In the genomic region with DNA sequence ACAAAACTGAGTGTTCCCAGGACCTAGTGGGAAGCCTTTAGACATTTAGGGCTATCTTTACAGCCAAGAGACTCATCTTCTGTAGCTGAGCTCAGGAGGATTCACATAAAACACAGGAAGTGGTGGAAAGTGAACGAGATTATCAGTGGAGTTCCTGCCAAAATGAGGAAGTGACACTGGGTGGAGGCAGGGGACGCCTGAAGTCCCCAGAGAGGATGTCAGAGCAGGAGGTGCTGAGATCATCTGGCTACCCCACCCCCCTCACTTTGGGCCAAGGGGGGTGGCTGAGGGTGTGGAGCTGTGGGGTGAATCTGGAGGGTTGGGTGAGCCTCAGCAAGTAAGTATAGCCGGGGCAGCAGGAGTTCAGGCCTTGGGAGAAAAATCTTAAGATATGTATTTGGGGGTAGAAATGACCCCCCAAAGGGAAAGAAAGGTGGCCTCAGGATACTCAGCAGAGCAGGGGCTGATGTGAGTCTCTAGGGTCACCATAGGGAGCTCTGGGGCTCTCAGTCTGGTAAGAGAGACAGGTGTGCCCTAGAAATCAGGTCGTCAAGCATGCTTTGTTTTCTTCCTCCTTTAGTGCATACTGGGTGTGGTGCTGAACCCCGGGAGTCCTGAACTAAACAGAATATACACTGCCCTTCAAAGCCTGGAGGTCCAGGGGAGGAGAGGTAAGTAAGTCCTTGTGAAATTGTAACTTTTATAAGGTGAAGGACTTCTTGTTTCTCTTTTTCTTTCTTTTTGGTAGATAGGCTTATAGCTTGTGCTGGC, we compare ENCODE assay signal across 9 mouse cellular contexts. TPM values are rescaled to one million over a fixed set of nuclear protein-coding genes. Genes with fewer than 3 reads are reported as not detected.
DNase-seq lines count a peak whose midpoint lies in the region; ATAC-seq lines count a peak whose summit lies in the region.
"Had no signal": no experiment of that assay in that cellular context is flagged by ENCODE, and none has a peak within 500 bp of the region (broad histone marks: within the 10 kb centered on the region; RNA-seq: fewer than 3 reads in every experiment).

No protein-coding gene starts in this region.

- peak overlapping the region; percentile 34 for H3K4me3 ChIP-seq in macrophage (ENCODE audit: inconsistent target)
- H3K4me3 ChIP-seq: limb, embryonic 13.5 days had no signal

- H3K36me3 ChIP-seq in macrophage (ENCODE audit: inconsistent target) = peaks cover 17% of the 10 kb centered on the region
- H3K36me3 ChIP-seq: limb, embryonic 13.5 days had no signal

- peak overlapping the region; percentile 94 for H3K27ac ChIP-seq in macrophage
- H3K27ac ChIP-seq: limb, embryonic 13.5 days had no signal

- intact Hi-C loops in heart, postnatal 25 days (cut with DNase I) = no loop called here

- WGBS in macrophage (ENCODE audit: missing documents) = 2% methylated on average over 4 of the region's 5 CpGs

- DNase-seq in B cell, adult 2 months = peak; percentile 94 to 96
- peak; percentile 82 for DNase-seq in heart, postnatal 25 days (ENCODE audit: low spot score)
- peak; percentile 67 to 81 for DNase-seq in thymus, postnatal 36 days
- DNase-seq in cerebellum, adult 8-10 months = no peak
- DNase-seq in embryo, embryonic 9.5 days (ENCODE audit: extremely low spot score) = no peak
- DNase-seq in left cerebral cortex, adult 18-20 months (ENCODE audit: low spot score in 2 of 2) = no peak

- peak; percentile 98 for ATAC-seq in activated CD4-positive, CD25-positive, alpha-beta regulatory T cell, adult 4 months

- H3K79me2 ChIP-seq in macrophage (ENCODE audit: inconsistent target) = peaks cover 17% of the 10 kb centered on the region

RNA-seq across cellular contexts. Expression of gene Nuak2, which starts 26.0 kb away (rescaled TPM):
- 1 to 10 TPM; 2.0 TPM for polyA plus RNA-seq in activated CD4-positive, CD25-positive, alpha-beta regulatory T cell, adult 4 months (2017; shearing (Covaris generic))
- 1 to 10 TPM; 4.1 to 4.3 TPM for total RNA-seq in heart, postnatal 25 days (2021)
- total RNA-seq in macrophage (2018; cell fraction: chromatin; rRNA removed) = 100 to 1,000 TPM in 10 of 26 experiments, 10 to 100 TPM in 16; 27.0 to 369 (median 90.6) TPM
- total RNA-seq in macrophage (2018; cell fraction: cytosol; rRNA removed) = 10 to 100 TPM; 12.2 to 78.8 (median 36.4) TPM
- 100 to 1,000 TPM in 7 of 26 experiments, 10 to 100 TPM in 19; 29.4 to 234 (median 74.6) TPM for total RNA-seq in macrophage (2018; cell fraction: nucleus; rRNA removed)
- 12.2 to 19.5 TPM (median 16.2 TPM) in 3 replicates for polyA plus RNA-seq in macrophage (2018)
- total RNA-seq in left cerebral cortex, adult 18-20 months (2021) = 1 to 10 TPM; 1.3 TPM

RNA-seq across cellular contexts. Expression of gene Klhdc8a, which starts 43.5 kb away (rescaled TPM):
- polyA plus RNA-seq in activated CD4-positive, CD25-positive, alpha-beta regulatory T cell, adult 4 months (2017; shearing (Covaris generic)) = not detected
- 10 to 100 TPM; 22.3 to 28.8 TPM for total RNA-seq in heart, postnatal 25 days (2021)
- under 1 TPM in 1 of 26 experiments, not detected in 25; 0.47 TPM for total RNA-seq in macrophage (2018; cell fraction: chromatin; rRNA removed)
- under 1 TPM in 1 of 26 experiments, not detected in 25; 0.04 TPM for total RNA-seq in macrophage (2018; cell fraction: cytosol; rRNA removed)
- not detected for total RNA-seq in macrophage (2018; cell fraction: nucleus; rRNA removed)
- polyA plus RNA-seq in macrophage (2018) = not detected in 3 replicates
- total RNA-seq in left cerebral cortex, adult 18-20 months (2021) = 10 to 100 TPM; 11.7 to 14.5 TPM

RNA-seq across cellular contexts. Expression of gene Tmcc2, which starts 49.2 kb away (rescaled TPM):
- 1 to 10 TPM in 1 of 2 experiments, under 1 TPM in 1; 0.54 to 1.6 TPM for polyA plus RNA-seq in activated CD4-positive, CD25-positive, alpha-beta regulatory T cell, adult 4 months (2017; shearing (Covaris generic))
- 10 to 100 TPM; 17.0 to 18.5 TPM for total RNA-seq in heart, postnatal 25 days (2021)
- 1 to 10 TPM in 21 of 26 experiments, under 1 TPM in 5; 0.48 to 9.3 (median 2.8) TPM for total RNA-seq in macrophage (2018; cell fraction: chromatin; rRNA removed)
- total RNA-seq in macrophage (2018; cell fraction: cytosol; rRNA removed) = 1 to 10 TPM in 25 of 26 experiments, under 1 TPM in 1; 0.76 to 6.4 (median 3.9) TPM
- 10 to 100 TPM in 1 of 26 experiments, 1 to 10 TPM in 25; 1.6 to 13.6 (median 5.0) TPM for total RNA-seq in macrophage (2018; cell fraction: nucleus; rRNA removed)
- 2.6 to 6.5 TPM (median 2.9 TPM) in 3 replicates for polyA plus RNA-seq in macrophage (2018)
- total RNA-seq in left cerebral cortex, adult 18-20 months (2021) = 100 to 1,000 TPM; 204 to 205 TPM

Comparison
In these comparisons a context has a peak if more than half of its experiments do, and no peak if none do; other contexts are left out.
1. DNase-seq: peak in B cell, adult 2 months (2 of 2), heart, postnatal 25 days (single experiment) and thymus, postnatal 36 days (2 of 2); none in cerebellum, adult 8-10 months (single experiment), embryo, embryonic 9.5 days (single experiment) and left cerebral cortex, adult 18-20 months (0 of 2).
2. RNA of gene Tmcc2, which starts 49.2 kb away (total RNA-seq): 204 to 205 TPM in left cerebral cortex, adult 18-20 months; 17.0 to 18.5 TPM in heart, postnatal 25 days; every median in the first group is over 10 times any median in the second.